ENCODE assay signal across 16 mouse cellular contexts in genomic region chr5:27122944-27123343, GRCm38 (mm10).
A peak's percentile ranks its signal among the peaks of the same experiment; 100 is the strongest.
DNase-seq lines count a peak whose midpoint lies in the region; TF ChIP-seq lines count a peak whose summit lies in the region.
"Had no signal": no experiment of that assay in that cellular context is flagged by ENCODE, and none has a peak within 500 bp of the region (broad histone marks: within the 10 kb centered on the region; RNA-seq: fewer than 3 reads in every experiment).

No protein-coding gene starts in this region.

- intact Hi-C loops in left cerebral cortex, postnatal 4 days (cut with DNase I), result no loop called here
- intact Hi-C loops in left cerebral cortex, adult 2 months (cut with DNase I), result no loop called here

- no peak for TF ChIP-seq CTCF in left cerebral cortex, adult 2 months (IDR thresholded peaks at IDR 0.05)

- no peak overlapping the region for H3K27ac ChIP-seq in left cerebral cortex, adult 2 months
- H3K27ac ChIP-seq: gastrocnemius, adult 2 months had no signal

- H3K4me3 ChIP-seq in left cerebral cortex, adult 2 months, result no peak overlapping the region
- H3K4me3 ChIP-seq: gastrocnemius, adult 2 months; heart, embryonic 12.5 days; myocyte had no signal

- peak; percentile 3 for DNase-seq in adrenal gland, postnatal 10 days
- DNase-seq in adrenal gland, postnatal 4 days (ENCODE audit: low spot score in 2 of 2), result no peak
- peak; percentile 82 for DNase-seq in left cerebral cortex, postnatal 4 days
- no peak for DNase-seq in left cerebral cortex, adult 2 months (ENCODE audit: extremely low spot score in 1 of 2, low spot score in 2 of 2)
- peak; percentile 75 for DNase-seq in cerebellum, adult 11-12 months
- peak; percentile 75 to 86 for DNase-seq in cerebellum, postnatal 25 days
- no peak for DNase-seq in T-cell, adult 2 months (ENCODE audit: low spot score)
- no peak for DNase-seq in kidney, postnatal 4 days
- DNase-seq: gastrocnemius, adult 2 months; heart, postnatal 4 days; kidney, adult 2 months; kidney, postnatal 25 days; retina, postnatal 1 day; thymus, postnatal 25 days had no signal

Comparison
In these comparisons a context has a peak if more than half of its experiments do, and no peak if none do; other contexts are left out.
1. DNase-seq: peak in adrenal gland, postnatal 10 days (single experiment), left cerebral cortex, postnatal 4 days (single experiment), cerebellum, adult 11-12 months (single experiment) and cerebellum, postnatal 25 days (2 of 2); none in adrenal gland, postnatal 4 days (0 of 2), left cerebral cortex, adult 2 months (0 of 2), T-cell, adult 2 months (single experiment) and kidney, postnatal 4 days (0 of 2).